Mouse (Mus musculus) forebrain, postnatal 0 days (tissue): ENCODE results near the gene Prkcb. TPM values are rescaled to one million over a fixed set of nuclear protein-coding genes. Genes with fewer than 3 reads are reported as not detected.

ENCODE experiments used
- ATAC-seq: fragments of 200-750 bp; cut with Nextera tagmentation; 2 replicates; pipeline ENCODE4 v1.8.0; 2017; ENCODE audit warnings: mild to moderate bottlenecking, moderate library complexity
- DNase-seq: peaks from one replicate; pipeline ENCODE4 v3.0.0-alpha.2; 2015
- H3K27ac ChIP-seq: fragments of 300-500 bp; sonication (generic); 2 replicates; pipeline ENCODE4 v1.5.1; 2014; ENCODE audit warnings: low read depth, mild to moderate bottlenecking, antibody characterized with exemption, low read length, moderate library complexity, mixed read lengths
- H3K27me3 ChIP-seq: fragments of 300-500 bp; sonication (generic); 2 replicates; pipeline ENCODE4 v1.6.1; 2014; ENCODE audit warnings: mild to moderate bottlenecking, low read length, mixed read lengths; ENCODE audit not compliant: insufficient read depth
- H3K36me3 ChIP-seq: fragments of 300-500 bp; sonication (generic); 2 replicates; pipeline ENCODE4 v1.6.1; 2014; ENCODE audit warnings: mild to moderate bottlenecking, moderate library complexity; ENCODE audit not compliant: insufficient read depth
- H3K4me1 ChIP-seq: fragments of 300-500 bp; sonication (generic); 2 replicates; pipeline ENCODE4 v1.6.1; 2014; ENCODE audit warnings: antibody characterized with exemption; ENCODE audit not compliant: insufficient read depth
- H3K4me2 ChIP-seq: fragments of 300-500 bp; sonication (generic); 2 replicates; pipeline ENCODE4 v1.6.1; 2014; ENCODE audit warnings: low read depth, mild to moderate bottlenecking, moderate library complexity
- H3K4me3 ChIP-seq: fragments of 300-500 bp; sonication (generic); 2 replicates; pipeline ENCODE4 v1.5.1; 2014; ENCODE audit warnings: low read depth, low read length, mixed read lengths
- H3K9ac ChIP-seq: fragments of 300-500 bp; sonication (generic); 2 replicates; pipeline ENCODE4 v1.6.1; 2014; ENCODE audit warnings: mild to moderate bottlenecking
- H3K9me3 ChIP-seq: fragments of 300-500 bp; sonication (generic); 2 replicates; pipeline ENCODE4 v1.6.1; 2016; ENCODE audit warnings: low read length
- CTCF ChIP-seq: sonication (generic); IDR thresholded peaks from 2 replicates; pipeline ENCODE4 v1.5.1; 2016; ENCODE audit warnings: antibody characterized with exemption, control low read depth, low read depth
- WGBS: fragments of 180-500 bp; shearing (Covaris S2); extraction: QIAGEN DNeasy Blood & Tissue Kit; methylation state at CpG from one replicate; pipeline ENCODE4 v1.1.7; 2014; 5-methylcytosine and 5-hydroxymethylcytosine counted together
- polyA plus RNA-seq: library from polyadenylated mRNA; unstranded; fragments of >200 nt; fragmentation: Nextera tagmentation; extraction: Ambion mirVana; gene quantifications from 2 replicates; pipeline ENCODE4 v1.2.1, GENCODE M21; 2015
- total RNA-seq: library from RNA; depleted of rRNA; stranded (reverse); fragments of >200 nt; gene quantifications from 2 replicates; pipeline ENCODE4 v1.2.3, GENCODE M21; 2014; rRNA removed

The Prkcb gene
- total and polyA plus RNA-seq, 2 experiments from 2014 or later = 145 to 207 TPM

GRCm38 (mm10) chr7:122670873-122671641 is 382.5 kb downstream of the Prkcb start:
- no peaks in the 10 kb centered on the region for H3K9me3 ChIP-seq
- DNase-seq = peak; percentile 76
- no peak for TF ChIP-seq CTCF
- H3K27ac ChIP-seq = peak overlapping the region; percentile 64
- H3K36me3 ChIP-seq = no peaks in the 10 kb centered on the region
- peak overlapping the region; percentile 47 for H3K4me3 ChIP-seq
- no peaks in the 10 kb centered on the region for H3K27me3 ChIP-seq
- peak overlapping the region; percentile 87 for H3K4me2 ChIP-seq
- WGBS = 5% methylated on average over 44 of the region's 45 CpGs
- H3K9ac ChIP-seq = peak overlapping the region; percentile 59
- no peaks in the 10 kb centered on the region for H3K4me1 ChIP-seq
- peak; percentile 86 for ATAC-seq

- Histone ChIP-seq H3K4me1 (no peaks in the 10 kb centered on the region), H3K27me3 (no peaks in the 10 kb centered on the region), H3K4me3 (peak overlapping the region; percentile 47), H3K9ac (no peak overlapping the region), H3K4me2 (peak overlapping the region; percentile 87), H3K36me3 (no peaks in the 10 kb centered on the region), H3K27ac (no peak overlapping the region), H3K9me3 (no peaks in the 10 kb centered on the region)
- ATAC-seq (no peak), DNase-seq (no peak)
- TF ChIP-seq CTCF = no peak
- WGBS = 33% methylated on average over 5 of the region's 5 CpGs
These were observed 384.4 kb downstream of the Prkcb start for GRCm38 (mm10) chr7:122672981-122673380.

GRCm38 (mm10) chr7:122675207-122675606 is 386.7 kb downstream of the Prkcb start:
- ATAC-seq (no peak), DNase-seq (no peak)
- H3K4me3 ChIP-seq = no peak overlapping the region

More at GRCm38 (mm10) chr7:122675207-122675606, 386.7 kb downstream of the Prkcb start:
- no peaks in the 10 kb centered on the region for H3K27me3 ChIP-seq
- WGBS = 49% methylated on average over 7 of the region's 7 CpGs
- no peaks in the 10 kb centered on the region for H3K9me3 ChIP-seq
- H3K4me1 ChIP-seq = no peaks in the 10 kb centered on the region
- no peak for TF ChIP-seq CTCF
- no peak overlapping the region for H3K27ac ChIP-seq
- H3K4me2 ChIP-seq = peak overlapping the region; percentile 24; the same call in 1 of the 2 replicates
- no peaks in the 10 kb centered on the region for H3K36me3 ChIP-seq
- no peak overlapping the region for H3K9ac ChIP-seq

Other genes with a start within 250 kb of the Prkcb start
- 76.2 and 105 TPM in 2 replicates for gene Ubfd1, start 221.6 kb upstream of the Prkcb start, total RNA-seq
- 38.5 and 54.5 TPM in 2 replicates for gene Ubfd1, start 221.6 kb upstream of the Prkcb start, polyA plus RNA-seq
- gene Ears2, start 221.5 kb upstream of the Prkcb start, total RNA-seq = 13.4 and 16.7 TPM in 2 replicates
- gene Ears2, start 221.5 kb upstream of the Prkcb start, polyA plus RNA-seq = 8.3 and 8.8 TPM in 2 replicates
- 28.4 and 42.9 TPM in 2 replicates for gene Ndufab1, start 186.9 kb upstream of the Prkcb start, total RNA-seq
- gene Ndufab1, start 186.9 kb upstream of the Prkcb start, polyA plus RNA-seq = 655 and 742 TPM in 2 replicates
- 1.8 and 4.1 TPM in 2 replicates for gene Palb2, start 155.8 kb upstream of the Prkcb start, total RNA-seq
- gene Palb2, start 155.8 kb upstream of the Prkcb start, polyA plus RNA-seq = 1.3 and 1.4 TPM in 2 replicates
- gene Dctn5, start 155.7 kb upstream of the Prkcb start, total RNA-seq = 108 and 114 TPM in 2 replicates
- gene Dctn5, start 155.7 kb upstream of the Prkcb start, polyA plus RNA-seq = 136 and 157 TPM in 2 replicates
- 4.0 and 7.3 TPM in 2 replicates for gene Plk1, start 129.3 kb upstream of the Prkcb start, total RNA-seq
- gene Plk1, start 129.3 kb upstream of the Prkcb start, polyA plus RNA-seq = 10.5 and 11.4 TPM in 2 replicates
- gene Ern2, start 102.5 kb upstream of the Prkcb start, total RNA-seq = 1.8 and 3.0 TPM in 2 replicates
- gene Ern2, start 102.5 kb upstream of the Prkcb start, polyA plus RNA-seq = 0.60 and 0.96 TPM in 2 replicates
- gene Chp2, start 69.3 kb upstream of the Prkcb start, total RNA-seq = 1.00 and 1.5 TPM in 2 replicates
- gene Chp2, start 69.3 kb upstream of the Prkcb start, polyA plus RNA-seq = 0.98 and 1.1 TPM in 2 replicates